Mouse (Mus musculus) liver, adult 2 months (tissue): Measurements from ENCODE around the gene Guca1a. TPM values are rescaled to one million over a fixed set of nuclear protein-coding genes. Genes with fewer than 3 reads are reported as not detected.

Source experiments
- DNase-seq: peaks from one replicate; pipeline ENCODE4 v3.0.0-alpha.2; 2011; ENCODE audit warnings: low read depth, low spot score; ENCODE audit errors: extremely low read depth
- H3K27ac ChIP-seq: fragments of 200-500 bp; replicated peaks from 2 replicates; pipeline ENCODE4 v1.5.1; 2012; ENCODE audit warnings: low read depth, mild to moderate bottlenecking, control low read depth, inconsistent platforms, low read length; ENCODE audit not compliant: insufficient read depth
- H3K27me3 ChIP-seq: fragments of 200-500 bp; 2 replicates; pipeline ENCODE4 v1.6.1; 2012; ENCODE audit warnings: mild to moderate bottlenecking, moderate library complexity, low read length, inconsistent platforms; ENCODE audit not compliant: control insufficient read depth, insufficient read depth
- H3K36me3 ChIP-seq: fragments of 200-500 bp; 2 replicates; pipeline ENCODE4 v1.6.1; 2012; ENCODE audit warnings: low read length, inconsistent platforms; ENCODE audit not compliant: control insufficient read depth, insufficient read depth
- H3K4me1 ChIP-seq: fragments of 200-500 bp; 2 replicates; pipeline ENCODE4 v1.6.1; 2011; ENCODE audit warnings: low read length; ENCODE audit not compliant: control insufficient read depth, insufficient read depth
- H3K4me3 ChIP-seq: fragments of 200-500 bp; 2 replicates; pipeline ENCODE4 v1.5.1; 2011; ENCODE audit warnings: low read depth, mild to moderate bottlenecking, control low read depth, low read length, moderate library complexity; ENCODE audit not compliant: insufficient read depth
- H3K79me2 ChIP-seq: fragments of 200-500 bp; 2 replicates; pipeline ENCODE4 v1.6.1; 2012; ENCODE audit warnings: inconsistent platforms, mild to moderate bottlenecking, low read length, moderate library complexity; ENCODE audit not compliant: control insufficient read depth, insufficient read depth
- H3K9ac ChIP-seq: fragments of 200-500 bp; 2 replicates; pipeline ENCODE4 v1.6.1; 2012; ENCODE audit warnings: low read depth, mild to moderate bottlenecking, control low read depth, inconsistent platforms, low read length
- CTCF ChIP-seq: fragments of 200-500 bp; IDR thresholded peaks from 2 replicates; pipeline ENCODE4 v1.5.1; 2011; ENCODE audit warnings: low read depth, low read length, control low read depth
- POLR2A ChIP-seq: fragments of 200-500 bp; IDR thresholded peaks from 2 replicates; pipeline ENCODE4 v1.6.1; 2011; ENCODE audit warnings: low read length, control low read depth; ENCODE audit not compliant: insufficient read depth; ENCODE audit errors: extremely low read depth
- WGBS: fragments of 180-500 bp; shearing (Covaris S2); methylation state at CpG from one replicate; pipeline ENCODE4 v1.1.7; 2018; 5-methylcytosine and 5-hydroxymethylcytosine counted together
- polyA plus RNA-seq: library from polyadenylated mRNA; depleted of rRNA; stranded (reverse); fragments of >200 nt; gene quantifications from 2 replicates; pipeline ENCODE4 v1.2.3, GENCODE M21; 2012
- total RNA-seq: library from RNA; depleted of rRNA; stranded (reverse); fragments of >200 nt; gene quantifications from 2 replicates; pipeline ENCODE4 v1.2.3, GENCODE M21; 2014

The Guca1a gene
- total and polyA plus RNA-seq, 2 experiments = 0.55 to 2.7 TPM

DNA sequence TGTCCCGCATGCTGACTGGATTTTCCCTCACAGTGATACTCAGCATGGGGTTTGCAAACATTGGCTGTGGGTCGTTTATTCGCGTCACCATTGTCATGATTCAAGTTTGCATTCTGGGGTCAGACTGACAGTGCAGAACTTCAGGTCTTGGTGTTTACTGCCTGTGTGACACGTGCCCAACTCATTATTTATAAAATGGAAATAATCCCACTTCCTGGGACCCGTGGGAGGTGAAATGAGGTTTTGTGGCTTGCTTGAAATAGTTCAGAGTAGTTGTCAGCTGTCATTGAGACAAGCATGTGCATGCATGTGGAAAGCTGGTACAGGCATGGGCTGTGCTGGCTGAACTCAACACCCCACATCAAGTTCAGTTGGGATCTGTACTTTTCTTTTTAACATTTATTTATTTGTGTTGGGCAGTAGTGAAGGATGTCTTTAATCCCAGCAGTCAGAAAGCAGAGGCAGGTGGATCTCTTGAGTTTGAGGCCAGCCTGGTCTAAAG, 23.6 kb downstream of the Guca1a start:
- no peak for DNase-seq
- Histone ChIP-seq H3K27me3 (no peaks in the 10 kb centered on the region), H3K27ac (no peak overlapping the region), H3K36me3 (peaks cover 57% of the 10 kb centered on the region), H3K4me1 (no peaks in the 10 kb centered on the region), H3K4me3 (no peak overlapping the region), H3K9ac (no peak overlapping the region), H3K79me2 (no peaks in the 10 kb centered on the region)
- no peak for TF ChIP-seq POLR2A
- no peak for TF ChIP-seq CTCF
- WGBS = 88% methylated on average over 6 of the region's 6 CpGs

- peaks cover 4% of the 10 kb centered on the region; the same call in 1 of the 2 replicates for H3K79me2 ChIP-seq
- TF ChIP-seq CTCF (no peak), POLR2A (no peak)
- 91% methylated on average over 6 of the region's 6 CpGs for WGBS
- no peak overlapping the region for H3K4me3 ChIP-seq
- H3K27ac ChIP-seq = no peak overlapping the region
- H3K27me3 ChIP-seq = no peaks in the 10 kb centered on the region
- H3K4me1 ChIP-seq = peaks cover 12% of the 10 kb centered on the region
- no peak overlapping the region for H3K9ac ChIP-seq
- peaks cover 52% of the 10 kb centered on the region for H3K36me3 ChIP-seq
- DNase-seq = no peak
Observed at GRCm38 (mm10) chr17:47373991-47374390, 26.4 kb downstream of the Guca1a start.

GRCm38 (mm10) chr17:47371451-47371850, 28.9 kb downstream of the Guca1a start:
- peak; percentile 61 for TF ChIP-seq CTCF
- no peak for TF ChIP-seq POLR2A
- no peaks in the 10 kb centered on the region for H3K27me3 ChIP-seq
- H3K4me1 ChIP-seq = peaks cover 12% of the 10 kb centered on the region
- 6% methylated on average over 4 of the region's 4 CpGs for WGBS
- H3K36me3 ChIP-seq = peaks cover 33% of the 10 kb centered on the region
- H3K4me3 ChIP-seq = no peak overlapping the region
- peaks cover 4% of the 10 kb centered on the region; the same call in 1 of the 2 replicates for H3K79me2 ChIP-seq
- DNase-seq = peak; percentile 61
- no peak overlapping the region for H3K9ac ChIP-seq
- H3K27ac ChIP-seq = no peak overlapping the region

GRCm38 (mm10) chr17:47369087-47369443, 31.3 kb downstream of the Guca1a start:
- WGBS = 1% methylated on average over 20 of the region's 20 CpGs
- peak overlapping the region; percentile 93 for H3K9ac ChIP-seq
- peak overlapping the region; percentile 71 for H3K27ac ChIP-seq
- H3K4me1 ChIP-seq = peaks cover 12% of the 10 kb centered on the region
- TF ChIP-seq POLR2A = no peak
- no peaks in the 10 kb centered on the region for H3K27me3 ChIP-seq
- H3K36me3 ChIP-seq = peaks cover 14% of the 10 kb centered on the region
- no peak for DNase-seq
- peaks cover 4% of the 10 kb centered on the region; the same call in 1 of the 2 replicates for H3K79me2 ChIP-seq
- H3K4me3 ChIP-seq = peak overlapping the region; percentile 97

DNA sequence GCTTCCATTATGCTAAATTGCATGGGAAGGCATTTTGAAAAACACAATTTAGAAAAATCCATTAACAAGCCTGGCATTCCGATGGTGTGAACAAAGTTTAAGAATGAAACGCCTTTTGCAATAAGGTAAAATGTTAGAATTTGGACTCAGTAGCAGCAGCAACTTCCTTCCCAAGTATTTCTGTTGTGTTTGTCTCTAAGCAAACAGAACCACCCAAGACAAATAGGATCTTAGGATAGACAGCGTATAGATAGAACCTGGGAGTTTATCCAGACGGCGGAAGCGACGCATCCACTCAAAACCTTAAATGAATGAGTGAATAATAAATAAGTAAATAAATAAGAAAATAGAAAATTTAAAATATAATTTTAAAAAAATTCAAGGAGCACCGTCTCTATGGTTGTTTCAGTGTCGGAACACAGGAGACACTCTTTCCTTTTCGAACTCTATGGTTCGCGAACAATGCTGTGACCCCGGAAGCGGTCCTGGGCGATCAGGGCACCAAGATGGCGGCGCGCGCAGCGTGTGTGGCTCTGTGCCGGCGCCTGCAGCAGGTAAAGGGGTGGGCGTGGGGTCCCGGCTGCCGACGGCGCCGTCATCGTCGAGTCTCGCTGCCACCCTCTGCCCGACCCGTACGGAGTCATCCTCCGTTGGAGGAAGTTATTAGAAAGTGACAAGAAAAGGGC, 31.8 kb downstream of the Guca1a start, which contains the start of gene Mrps10:
Mrps10 (plus strand) TSS at position 487 of the 686 bp plus-strand sequence.
- 0 out of 2 replicates have a peak, but pooled peaks have one; percentile 30 for TF ChIP-seq POLR2A
- TF ChIP-seq CTCF = no peak
- Histone ChIP-seq H3K79me2 (peaks cover 4% of the 10 kb centered on the region; the same call in 1 of the 2 replicates), H3K4me1 (peaks cover 12% of the 10 kb centered on the region), H3K27me3 (no peaks in the 10 kb centered on the region), H3K4me3 (peak within 1 kb of the TSS; percentile 97), H3K9ac (peak within 1 kb of the TSS; percentile 93), H3K27ac (peak within 1 kb of the TSS; percentile 71), H3K36me3 (peaks cover 11% of the 10 kb centered on the region)
- 2% methylated on average over 35 of the region's 35 CpGs for WGBS
- peak; percentile 81 for DNase-seq

DNA sequence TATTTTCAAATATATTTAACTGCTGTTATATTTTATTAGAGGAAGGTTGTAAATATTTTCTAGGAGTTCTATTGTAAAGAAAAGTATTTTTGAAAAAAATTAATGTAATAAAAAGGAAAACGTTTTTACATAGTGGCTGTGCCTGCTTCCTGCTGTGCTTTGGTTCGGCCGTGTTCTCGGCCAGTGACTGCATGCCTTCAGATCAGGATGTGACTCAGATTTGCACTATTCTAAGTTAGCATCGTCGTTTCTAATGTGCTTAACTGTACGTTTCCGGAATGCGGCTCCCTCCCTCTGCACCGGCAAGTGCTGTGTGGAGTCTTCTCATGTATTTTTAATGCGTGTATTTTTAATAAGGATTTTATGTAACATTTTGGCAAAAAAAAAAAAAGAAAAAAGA, 39.0 kb downstream of the Guca1a start:
- DNase-seq = no peak
- WGBS = 70% methylated on average over 11 of the region's 11 CpGs
- TF ChIP-seq CTCF (no peak), POLR2A (no peak)

More for the DNA sequence above, 39.0 kb downstream of the Guca1a start:
- Histone ChIP-seq H3K4me1 (no peaks in the 10 kb centered on the region), H3K9ac (no peak overlapping the region), H3K27ac (no peak overlapping the region), H3K79me2 (no peaks in the 10 kb centered on the region), H3K4me3 (no peak overlapping the region), H3K36me3 (no peaks in the 10 kb centered on the region), H3K27me3 (no peaks in the 10 kb centered on the region)
